Mouse (Mus musculus): ENCODE results near the gene Capn3.
A peak's percentile ranks its signal among the peaks of the same experiment; 100 is the strongest.

The Capn3 gene

DNA sequence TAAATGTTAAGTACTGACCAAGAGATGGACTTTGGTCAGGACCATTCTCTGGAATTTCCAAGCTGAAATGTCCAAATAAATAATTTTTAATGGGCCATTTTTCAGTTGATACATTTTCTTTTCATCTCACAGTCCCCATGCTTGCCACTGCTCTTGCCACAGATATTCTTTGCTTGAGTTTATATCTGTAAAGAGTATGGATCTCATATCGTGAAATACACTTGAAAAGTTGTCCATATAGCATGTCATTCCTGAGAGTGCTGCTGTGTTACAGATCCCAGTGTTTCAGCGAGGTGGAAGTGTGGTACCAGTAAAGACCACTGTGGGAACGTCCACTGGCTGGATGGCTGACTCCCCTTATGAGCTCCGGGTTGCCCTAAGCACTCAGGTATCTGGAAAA, at the start of gene Capn3:
TSS of gene Capn3 (plus strand) at position 301 of the 400 bp plus-strand sequence.
- DNase-seq (ENCODE audit: low spot score): no peak

DNA sequence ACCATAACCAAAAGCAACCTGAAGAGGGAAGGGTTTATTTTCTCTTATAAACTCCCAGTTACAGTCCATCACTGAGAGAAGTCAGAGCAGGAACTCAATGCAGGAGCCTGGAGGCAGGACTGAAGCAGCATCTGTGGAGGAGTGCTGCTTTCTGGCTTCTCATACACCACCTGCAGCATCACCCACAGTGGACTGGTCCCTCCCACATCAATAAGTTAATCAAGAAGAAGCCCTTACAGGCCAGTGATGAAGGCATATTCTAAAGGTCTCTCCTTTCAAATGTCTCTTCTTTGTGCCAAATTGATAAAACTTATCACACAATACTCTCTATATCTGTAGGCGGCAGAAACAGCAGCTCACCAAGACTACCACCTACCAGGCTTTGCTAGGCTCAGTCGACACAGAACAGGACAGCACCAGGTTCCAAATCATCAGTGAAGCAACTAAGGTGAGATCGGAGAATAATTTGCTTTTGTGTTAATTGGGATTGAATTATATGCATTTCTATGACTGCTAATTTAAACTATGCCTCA, 44.7 kb upstream of the Capn3 start:
- no peak for DNase-seq (ENCODE audit: low spot score)

DNA sequence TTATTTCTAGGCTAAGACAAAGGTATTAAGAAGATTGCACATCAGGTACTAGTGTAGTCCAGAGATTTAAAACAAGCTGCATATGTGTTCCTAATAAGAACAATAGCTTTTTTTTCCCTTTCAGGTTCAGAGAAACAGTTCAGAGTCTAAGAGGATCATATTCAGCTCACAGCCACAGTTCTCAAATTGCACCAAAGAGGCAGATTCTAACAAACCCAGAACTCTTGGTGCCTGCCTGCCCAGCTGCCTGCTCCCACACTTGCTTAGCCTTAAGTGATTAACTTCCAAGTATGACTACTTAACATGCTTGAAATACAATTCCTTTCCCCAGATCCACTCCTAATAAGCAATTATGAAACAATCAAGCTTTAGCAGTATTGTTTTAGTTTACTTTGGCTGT, 41.7 kb upstream of the Capn3 start:
- DNase-seq (ENCODE audit: low spot score): no peak

DNA sequence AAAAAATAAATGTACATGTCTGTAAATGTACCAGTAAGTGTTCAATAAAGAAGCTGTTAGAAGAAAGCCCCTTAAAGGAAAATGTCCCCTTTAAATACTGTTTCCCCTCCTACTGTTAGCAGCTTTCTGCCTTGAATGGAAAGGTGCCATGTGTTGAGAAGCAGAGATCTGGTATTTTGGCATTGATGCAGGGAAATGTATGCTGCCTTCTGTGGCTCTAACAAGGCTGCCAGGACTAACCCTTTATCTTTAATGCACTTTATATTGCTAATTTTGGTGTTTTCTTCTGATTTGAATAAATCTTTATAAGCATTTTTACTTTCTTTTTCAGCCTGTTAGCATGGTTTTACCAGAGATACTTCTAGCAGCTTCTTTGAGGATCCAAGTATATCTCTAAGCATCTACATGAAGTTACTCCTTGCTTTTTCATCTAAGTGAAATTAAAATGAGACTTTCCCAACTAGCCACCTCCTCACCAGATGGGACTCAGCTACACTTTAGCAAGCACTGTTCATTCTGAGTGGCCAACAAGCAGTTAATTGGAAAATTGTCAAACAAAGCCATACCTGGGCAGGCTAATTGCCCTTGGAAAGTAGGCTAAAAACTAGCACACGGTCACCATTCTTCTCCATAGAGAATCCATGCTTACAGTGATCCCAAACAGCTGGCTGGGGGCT, 40.9 kb upstream of the Capn3 start:
- DNase-seq (ENCODE audit: low spot score): no peak

DNA sequence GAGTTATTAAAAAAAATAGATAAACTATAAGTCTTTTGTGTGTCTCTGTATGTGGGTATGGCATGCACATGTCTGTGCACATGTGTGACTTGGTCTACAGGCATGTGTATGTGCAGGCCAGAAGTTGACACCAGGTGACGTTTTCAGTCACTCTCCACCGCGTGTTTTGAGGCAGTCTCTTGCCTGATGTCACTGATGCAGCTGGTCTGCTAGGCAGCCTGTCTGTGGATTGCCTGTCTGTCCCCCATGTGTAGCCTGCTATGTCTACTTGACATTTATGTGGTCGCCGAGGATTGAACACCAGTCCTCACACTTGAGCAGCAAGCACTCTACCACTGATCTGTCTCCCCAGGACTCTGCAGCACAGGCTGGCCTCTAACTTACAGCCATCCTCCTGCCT, 31.4 kb upstream of the Capn3 start:
- no peak for DNase-seq (ENCODE audit: low spot score)

DNA sequence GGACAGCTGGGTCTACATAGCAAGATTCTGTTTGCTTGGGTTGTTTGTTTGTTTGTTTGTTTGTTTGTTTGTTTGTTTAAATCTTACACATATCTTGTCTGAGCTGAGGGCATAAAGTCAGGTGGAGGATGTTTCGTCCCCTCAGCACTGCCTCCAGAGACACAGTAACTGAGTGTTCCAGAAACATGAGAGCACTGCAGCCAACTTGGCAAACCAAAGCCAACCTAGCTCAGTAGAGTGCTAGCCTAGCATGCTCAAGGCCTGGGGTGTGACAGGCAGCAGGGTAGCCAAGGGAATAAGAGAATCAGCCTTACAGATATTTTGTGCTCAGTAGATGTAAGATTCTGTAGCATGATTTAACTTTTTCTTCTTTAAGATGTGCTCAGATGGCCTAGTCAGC, 11.3 kb upstream of the Capn3 start:
- no peak for DNase-seq (ENCODE audit: low spot score)

DNA sequence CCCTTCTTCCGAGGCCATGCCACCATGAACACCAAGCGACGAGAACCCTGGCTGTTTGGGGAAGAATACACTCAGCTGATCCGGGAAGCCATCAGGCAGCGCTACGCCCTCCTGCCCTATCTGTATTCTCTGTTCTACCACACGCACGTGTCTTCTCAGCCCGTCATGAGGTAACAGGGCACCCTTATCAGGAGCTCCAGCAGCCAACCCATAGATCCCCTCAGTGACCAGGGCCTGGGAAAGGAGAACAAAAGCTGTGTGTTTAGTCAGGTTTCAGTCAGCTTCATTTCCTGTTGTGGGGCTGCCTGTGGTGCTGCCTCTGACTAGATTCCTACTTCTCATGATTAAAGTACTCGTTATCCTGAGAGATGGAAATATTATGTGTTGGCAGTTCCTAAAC, 9.4 kb upstream of the Capn3 start:
- no peak for DNase-seq (ENCODE audit: low spot score)

DNA sequence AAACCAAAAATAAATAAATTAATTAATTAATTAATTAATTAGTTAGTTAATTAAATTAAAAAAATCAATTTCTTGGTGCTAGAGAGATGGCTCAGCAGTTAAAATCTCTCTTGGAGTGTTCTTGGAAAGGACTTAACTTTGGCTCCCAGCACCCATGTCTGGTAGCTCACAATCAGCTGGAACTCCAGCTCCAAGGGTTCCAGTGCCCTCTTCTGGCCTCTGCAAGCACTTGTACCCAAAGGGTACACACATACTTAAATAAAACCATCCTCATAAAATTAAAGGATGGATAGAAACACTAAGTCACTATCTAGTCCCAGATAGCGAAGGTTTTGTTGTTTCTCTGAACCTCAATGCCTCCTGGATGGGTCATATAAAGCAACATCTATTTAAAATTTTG, 8.5 kb upstream of the Capn3 start:
- no peak for DNase-seq (ENCODE audit: low spot score)

DNA sequence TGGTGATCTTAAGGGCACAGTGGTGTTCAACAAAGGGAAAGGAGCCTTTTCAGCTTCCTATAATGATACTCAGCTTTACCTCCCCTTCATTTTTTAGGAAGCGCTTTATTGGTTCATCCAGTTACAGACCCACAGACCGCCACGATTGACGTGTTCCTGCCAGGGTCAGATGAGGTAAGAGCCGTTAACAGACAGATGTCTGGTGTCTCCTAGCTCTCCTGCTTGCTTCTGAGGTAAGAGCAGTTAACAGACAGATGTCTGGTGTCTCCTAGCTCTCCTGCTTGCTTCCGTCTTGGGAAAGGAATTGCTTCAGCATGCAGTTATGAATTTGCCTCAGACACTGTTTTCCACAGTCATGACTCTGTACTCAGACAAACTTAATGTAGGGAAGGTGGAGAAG, 5.1 kb upstream of the Capn3 start:
- DNase-seq (ENCODE audit: low spot score): no peak

DNA sequence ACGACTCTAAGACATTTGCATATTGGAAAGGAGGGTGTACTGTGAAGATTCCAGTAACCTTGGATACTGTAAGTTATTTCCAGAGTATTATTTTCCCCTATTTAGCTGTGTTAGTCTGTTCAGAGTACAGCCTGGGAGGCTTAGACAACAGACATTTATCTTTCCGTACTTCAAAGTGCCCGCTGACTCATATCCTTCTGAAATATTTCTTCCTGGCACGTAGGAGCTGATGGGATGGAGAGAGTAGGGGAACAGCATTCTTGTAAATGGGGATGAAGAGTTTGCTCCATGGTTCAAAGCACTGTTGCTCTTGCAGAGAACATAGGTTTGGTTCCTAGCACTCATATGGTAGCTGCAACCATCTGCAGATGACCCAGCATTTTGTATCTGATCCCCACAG, 3.2 kb upstream of the Capn3 start:
- no peak for DNase-seq (ENCODE audit: low spot score)

DNA sequence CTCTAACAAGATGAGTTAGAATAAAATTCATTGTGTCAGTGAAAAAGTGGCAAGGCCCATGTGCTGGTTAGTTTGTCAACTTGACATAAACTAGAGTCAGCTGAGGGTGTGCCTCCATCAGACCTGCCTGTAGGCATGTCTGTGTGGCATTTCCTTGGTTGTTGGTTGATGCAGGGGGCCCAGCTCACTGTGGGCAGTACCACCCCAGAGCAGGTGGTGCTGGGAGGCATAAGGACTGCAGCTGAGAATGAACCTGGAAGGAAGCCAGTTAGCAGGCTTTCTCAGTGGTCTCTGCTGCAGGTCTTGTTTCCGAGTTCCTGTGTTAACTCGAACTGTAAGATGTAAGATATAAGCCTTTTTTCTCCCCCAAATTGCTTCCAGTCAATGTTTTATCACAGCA, 832 bp upstream of the Capn3 start:
- no peak for DNase-seq (ENCODE audit: low spot score)

DNA sequence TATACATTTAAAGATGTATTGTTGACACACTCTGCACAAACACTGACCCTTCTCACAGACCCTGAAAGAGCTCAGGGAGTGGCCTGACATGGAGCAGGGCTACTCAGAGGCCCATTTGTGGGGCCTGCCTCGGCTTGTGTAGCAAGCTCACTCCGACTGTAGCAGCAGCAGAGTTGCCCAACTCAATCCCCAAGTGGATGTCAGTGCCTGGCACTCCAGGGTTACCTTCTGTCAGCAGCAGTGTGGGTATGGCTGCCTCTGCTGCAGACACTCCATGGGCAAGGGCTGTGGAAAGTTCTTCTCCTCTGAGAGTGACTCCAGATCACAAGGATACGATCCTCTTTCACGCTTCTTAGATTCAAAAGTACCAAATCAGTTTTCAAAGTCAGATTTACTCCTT, 4.4 kb downstream of the Capn3 start:
- DNase-seq (ENCODE audit: low spot score): no peak

DNA sequence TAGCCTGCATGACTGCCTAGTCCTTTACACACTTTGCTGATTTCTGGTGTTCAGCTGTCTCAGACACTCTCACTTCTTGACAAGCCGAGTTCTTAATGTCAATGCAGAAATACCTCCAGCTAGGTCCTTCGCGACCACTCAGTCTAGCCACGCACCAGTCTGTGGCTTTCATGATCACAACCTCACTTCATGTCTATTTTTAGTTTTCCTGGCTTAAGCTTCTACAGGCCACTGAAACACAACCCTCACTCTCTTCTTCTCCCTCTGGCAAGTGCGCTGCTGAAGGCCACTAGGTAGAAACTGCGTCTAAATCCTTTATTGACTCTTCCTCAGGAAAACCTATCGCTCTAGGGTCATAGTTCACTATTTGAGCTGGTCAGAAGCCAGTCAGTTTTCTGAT, 7.5 kb downstream of the Capn3 start:
- DNase-seq (ENCODE audit: low spot score): no peak

DNA sequence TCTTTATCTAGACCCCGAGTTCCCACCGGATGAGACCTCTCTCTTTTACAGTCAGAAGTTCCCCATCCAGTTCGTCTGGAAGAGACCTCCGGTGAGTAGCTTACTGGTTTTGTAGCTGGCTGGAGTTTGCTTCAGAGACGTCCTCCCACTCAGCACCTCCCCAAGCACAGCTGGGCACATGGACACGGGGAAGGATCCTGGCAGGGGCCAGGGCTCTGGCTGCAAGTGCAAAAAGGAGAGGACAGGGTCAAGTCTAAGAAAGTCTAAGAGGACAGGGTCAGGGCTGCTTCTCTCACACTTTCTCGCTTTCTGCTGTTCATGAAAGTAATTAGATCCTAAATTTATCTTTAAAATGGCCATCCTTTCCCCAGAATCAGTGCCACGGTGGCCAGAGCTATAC, 8.3 kb downstream of the Capn3 start:
- peak; percentile 25 for DNase-seq (ENCODE audit: low spot score)

DNA sequence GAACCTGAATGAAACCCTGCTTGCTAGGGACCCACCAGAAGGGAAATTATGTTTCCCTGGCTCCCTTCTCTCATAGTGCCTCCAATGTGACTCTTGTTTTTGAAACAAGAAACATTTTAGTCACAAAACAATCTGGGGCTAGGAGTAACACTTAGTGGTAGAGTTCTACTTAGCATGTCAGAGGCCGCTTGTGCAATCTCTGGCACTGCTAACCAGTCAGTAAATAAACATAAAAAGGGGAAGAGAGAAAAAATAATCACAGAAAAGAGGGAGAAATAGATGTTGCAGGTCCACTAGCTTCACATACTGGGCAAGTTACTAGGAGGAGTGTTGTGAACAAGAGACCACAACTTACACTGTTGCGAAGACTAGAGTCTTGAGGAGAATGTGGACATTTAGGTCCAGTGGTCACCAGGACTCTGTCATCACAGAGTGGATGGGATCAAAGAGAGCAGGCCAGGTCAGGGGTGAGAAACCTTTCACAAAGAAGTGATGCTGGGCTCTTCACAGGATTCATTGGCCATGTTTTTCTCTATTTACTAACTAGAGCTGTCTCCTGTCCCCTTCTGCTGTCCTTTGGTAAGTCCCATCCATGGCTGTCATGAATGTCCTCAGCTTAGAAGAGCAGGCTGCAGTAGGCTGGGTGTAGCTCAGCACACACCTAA, 9.0 kb downstream of the Capn3 start:
- DNase-seq (ENCODE audit: low spot score): no peak

DNA sequence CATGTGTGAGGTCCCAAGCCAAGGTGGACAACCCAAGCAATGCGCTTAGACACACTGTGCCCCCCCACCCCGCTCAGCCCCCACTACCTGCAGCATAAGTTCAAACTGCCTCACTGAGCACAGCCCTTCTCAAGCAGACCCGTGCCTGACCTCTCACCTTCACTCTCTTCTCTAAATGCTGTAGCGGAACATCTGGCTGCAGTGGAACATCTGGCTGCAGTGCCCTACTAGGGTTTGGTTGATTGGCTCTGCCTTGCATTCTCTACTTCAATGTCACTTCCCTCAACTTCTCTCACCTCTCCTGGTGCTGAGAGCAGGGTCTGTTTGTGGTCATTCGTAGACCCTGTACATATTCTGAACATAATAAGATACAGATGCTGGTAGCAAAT, 9.6 kb downstream of the Capn3 start:
- DNase-seq (ENCODE audit: low spot score): no peak

DNA sequence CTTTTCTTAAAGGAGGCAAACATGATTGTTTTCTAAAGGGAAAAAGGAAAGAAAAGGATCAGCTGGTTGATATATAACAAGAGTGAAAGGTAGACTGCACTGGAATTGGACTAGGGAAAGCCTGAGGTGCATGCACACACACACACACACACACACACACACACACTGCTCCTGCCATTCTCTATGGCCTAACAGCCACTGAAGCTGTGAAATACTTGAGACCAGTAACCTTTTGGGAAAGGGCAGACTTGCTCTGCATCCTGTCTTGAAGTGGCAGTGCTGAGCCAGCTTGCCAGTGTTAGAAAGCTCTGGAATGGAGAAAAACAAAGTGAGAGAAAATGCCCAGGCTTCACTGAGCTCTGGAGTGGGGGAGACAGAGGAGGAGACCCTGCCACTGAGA, 12.2 kb downstream of the Capn3 start:
- DNase-seq (ENCODE audit: low spot score): no peak

DNA sequence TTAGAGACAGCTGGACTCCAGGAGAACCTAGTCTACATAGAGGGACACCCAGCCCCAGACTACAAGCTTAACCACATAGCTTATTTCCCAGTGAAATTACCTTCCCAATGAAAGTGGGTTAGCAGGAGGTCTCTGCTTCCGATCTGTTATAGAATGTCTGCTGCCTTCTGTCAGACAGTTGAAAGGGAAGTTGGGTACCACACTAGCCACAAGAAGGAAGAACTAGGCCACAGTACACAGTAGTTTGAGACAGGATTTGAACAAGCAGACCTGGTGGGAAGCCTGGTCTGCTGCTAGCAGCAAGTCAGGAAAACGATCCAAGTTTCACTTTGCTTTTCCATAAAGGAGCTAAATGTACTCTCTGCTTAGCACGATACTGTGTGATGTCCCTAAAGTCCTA, 13.4 kb downstream of the Capn3 start:
- no peak for DNase-seq (ENCODE audit: low spot score)

DNA sequence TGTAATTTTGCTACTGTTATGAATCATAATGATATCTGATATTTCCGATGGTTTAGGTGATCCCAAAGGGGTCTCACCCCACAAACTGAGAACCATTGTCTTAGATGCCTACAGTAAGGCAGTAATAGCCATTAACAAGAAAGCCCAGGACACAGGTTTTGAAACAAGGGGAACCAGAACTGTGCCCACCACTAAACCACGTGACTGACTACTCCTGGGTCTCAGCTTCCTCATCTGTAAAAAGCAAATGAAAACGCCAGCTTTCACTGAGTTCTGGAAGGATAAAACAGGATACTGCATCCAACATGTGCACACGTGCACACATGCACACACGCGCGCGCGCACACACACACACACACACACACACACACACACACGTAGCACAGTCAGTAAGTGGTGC, 13.9 kb downstream of the Capn3 start:
- DNase-seq (ENCODE audit: low spot score): no peak

DNA sequence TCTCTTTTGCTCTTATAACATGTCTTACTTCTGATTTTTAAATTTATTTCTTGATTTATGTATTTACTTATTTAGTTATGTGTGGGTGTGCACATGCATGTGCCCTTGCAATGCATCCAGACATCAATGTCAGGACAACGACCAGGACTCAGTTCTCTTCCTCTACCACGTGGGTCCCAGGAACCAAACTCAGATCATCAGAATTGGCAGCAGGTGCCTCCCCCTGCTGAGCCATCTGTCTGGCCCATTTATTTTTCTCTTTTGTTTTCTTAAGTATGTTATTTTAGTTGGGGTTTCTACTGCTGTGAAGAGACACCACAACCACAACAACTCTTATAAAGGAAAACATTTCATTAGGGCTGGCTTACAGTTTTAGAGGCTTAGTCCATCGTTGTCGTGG, 15.0 kb downstream of the Capn3 start:
- DNase-seq (ENCODE audit: low spot score): no peak

DNA sequence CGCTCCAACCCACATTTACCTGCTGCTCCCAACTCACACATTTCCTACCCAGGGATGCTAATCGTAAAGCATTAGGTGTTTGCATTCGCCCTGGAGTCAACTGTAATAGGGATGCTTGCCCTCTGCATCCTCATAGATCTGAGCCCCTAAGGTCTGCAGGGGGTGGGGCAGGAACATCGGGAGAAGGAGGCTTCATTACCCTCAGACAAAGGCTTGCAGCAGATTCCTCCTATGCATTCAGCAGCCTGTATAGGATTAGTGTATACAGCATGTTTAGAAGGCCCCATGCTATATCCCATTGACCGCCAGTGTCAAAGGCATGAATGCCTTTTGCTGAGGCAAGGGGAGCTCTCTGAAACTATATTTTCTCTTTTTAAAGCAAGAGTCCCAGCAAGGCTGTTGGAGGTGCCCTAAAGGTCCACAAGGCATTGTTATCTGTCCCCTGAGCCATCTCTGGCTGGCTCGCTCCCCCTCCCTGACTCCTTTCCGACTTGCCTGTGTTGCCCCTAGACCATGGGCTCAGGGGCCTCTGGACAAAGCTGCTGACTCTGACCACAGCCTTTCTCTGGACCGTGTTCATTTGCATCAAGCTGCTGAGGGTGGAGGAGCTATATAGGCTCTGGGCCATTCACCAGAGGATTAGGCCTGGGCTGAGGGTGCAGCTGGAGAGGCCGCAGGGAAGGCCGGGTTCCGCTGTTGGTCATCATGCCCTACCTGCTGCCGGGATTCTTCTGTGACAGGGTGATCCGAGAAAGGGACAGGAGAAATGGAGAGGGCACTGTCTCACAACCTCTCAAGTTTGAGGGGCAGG, 20.7 kb downstream of the Capn3 start:
- DNase-seq (ENCODE audit: low spot score): no peak

DNA sequence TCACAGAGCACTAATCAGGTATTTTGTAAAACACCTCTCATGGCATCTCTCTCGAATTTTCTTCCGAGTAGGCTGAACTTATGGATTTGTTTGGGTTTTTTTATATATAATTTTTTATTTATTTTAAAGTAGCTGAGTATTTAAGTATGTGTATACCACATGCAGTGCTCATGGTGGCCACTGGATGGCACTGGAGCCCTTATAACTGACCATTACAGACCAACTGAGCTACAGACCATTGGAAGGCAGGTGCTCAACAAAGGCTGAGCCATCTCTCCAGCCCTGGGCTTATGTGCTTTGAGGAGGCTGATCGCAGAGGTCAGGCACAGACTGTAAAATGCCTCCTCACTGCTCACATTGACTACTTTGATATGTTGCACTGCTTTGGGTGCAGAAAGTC, 22.8 kb downstream of the Capn3 start:
- peak; percentile 66 for DNase-seq (ENCODE audit: low spot score)

DNA sequence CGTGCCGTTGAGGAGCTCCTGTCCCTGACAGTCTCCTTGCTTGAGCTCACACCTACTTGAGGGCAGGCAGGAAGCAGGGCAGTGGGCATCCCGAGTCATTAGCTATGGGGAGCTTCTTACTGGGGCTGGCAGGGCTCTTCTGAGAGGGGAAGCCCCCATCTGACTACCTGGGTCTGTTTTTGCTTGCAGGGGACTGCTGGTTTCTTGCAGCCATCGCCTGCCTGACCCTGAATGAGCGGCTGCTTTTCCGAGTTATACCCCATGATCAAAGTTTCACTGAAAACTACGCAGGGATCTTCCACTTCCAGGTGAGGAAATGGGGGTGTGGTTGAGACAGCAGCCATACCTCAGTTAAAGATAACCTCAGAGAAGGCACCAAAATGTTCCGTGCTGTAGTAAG, 26.1 kb downstream of the Capn3 start:
- DNase-seq (ENCODE audit: low spot score): no peak

Measured in ovary, postnatal 36 days (tissue).